Mouse (Mus musculus): Measurements from ENCODE around the gene Bola1. TPM values are rescaled to one million over a fixed set of nuclear protein-coding genes. Genes with fewer than 3 reads are reported as not detected.

Bola1 gene
- polyA plus RNA-seq, 1 experiment from 2014 or later = 75.7 TPM

Small RNA genes lying within 50 kb of the gene (microRNA-seq; reads per million reads assigned to microRNA genes)
- gene Gm44492 (ENCODE audit: insufficient number of aligned reads) (not detected), gene Gm47311 (ENCODE audit: insufficient number of aligned reads) (not detected), gene Gm47313 (ENCODE audit: insufficient number of aligned reads) (not detected)

Other genes starting within 250 kb of the Bola1 start
- 82.5 and 85.6 TPM in 2 replicates for gene Plekho1, start 223.7 kb downstream of the Bola1 start, polyA plus RNA-seq (2014; fragmentation: Nextera tagmentation; extraction: Ambion mirVana)
- gene Vps45, start 161.2 kb downstream of the Bola1 start, polyA plus RNA-seq (2014; fragmentation: Nextera tagmentation; extraction: Ambion mirVana) = 20.3 and 24.8 TPM in 2 replicates
- 11.0 and 11.3 TPM in 2 replicates for gene Otud7b, start 115.2 kb downstream of the Bola1 start, polyA plus RNA-seq (2014; fragmentation: Nextera tagmentation; extraction: Ambion mirVana)
- gene Mtmr11, start 57.7 kb downstream of the Bola1 start, polyA plus RNA-seq (2014; fragmentation: Nextera tagmentation; extraction: Ambion mirVana) = 13.6 and 16.6 TPM in 2 replicates
- gene Sf3b4, start 47.4 kb downstream of the Bola1 start, polyA plus RNA-seq (2014; fragmentation: Nextera tagmentation; extraction: Ambion mirVana) = 230 and 253 TPM in 2 replicates
- gene Sv2a, start 38.6 kb downstream of the Bola1 start, polyA plus RNA-seq (2014; fragmentation: Nextera tagmentation; extraction: Ambion mirVana) = 8.2 and 9.0 TPM in 2 replicates
- gene Hist2h2ab, start 156 bp upstream of the Bola1 start, polyA plus RNA-seq (2014; fragmentation: Nextera tagmentation; extraction: Ambion mirVana) = 0.71 TPM in 1 of 2 replicates, not detected in the other
- gene Hist2h2ac, start 1.2 kb upstream of the Bola1 start, polyA plus RNA-seq (2014; fragmentation: Nextera tagmentation; extraction: Ambion mirVana) = 16.5 and 18.7 TPM in 2 replicates
- 14.3 and 15.8 TPM in 2 replicates for gene Hist2h2be, start 1.4 kb upstream of the Bola1 start, polyA plus RNA-seq (2014; fragmentation: Nextera tagmentation; extraction: Ambion mirVana)
- 12.8 and 14.8 TPM in 2 replicates for gene Hist2h3c2, start 19.4 kb upstream of the Bola1 start, polyA plus RNA-seq (2014; fragmentation: Nextera tagmentation; extraction: Ambion mirVana)
- 29.2 and 49.8 TPM in 2 replicates for gene Hist2h2aa2, start 20.6 kb upstream of the Bola1 start, polyA plus RNA-seq (2014; fragmentation: Nextera tagmentation; extraction: Ambion mirVana)
- gene Hist2h2aa1, start 25.8 kb upstream of the Bola1 start, polyA plus RNA-seq (2014; fragmentation: Nextera tagmentation; extraction: Ambion mirVana) = 18.7 and 28.2 TPM in 2 replicates
- gene Hist2h3c1, start 27.0 kb upstream of the Bola1 start, polyA plus RNA-seq (2014; fragmentation: Nextera tagmentation; extraction: Ambion mirVana) = 2.3 TPM in 1 of 2 replicates, not detected in the other
- gene Hist2h4, start 43.6 kb upstream of the Bola1 start, polyA plus RNA-seq (2014; fragmentation: Nextera tagmentation; extraction: Ambion mirVana) = 6.8 and 7.5 TPM in 2 replicates
- gene Hist2h3b, start 48.9 kb upstream of the Bola1 start, polyA plus RNA-seq (2014; fragmentation: Nextera tagmentation; extraction: Ambion mirVana) = 99.6 and 105 TPM in 2 replicates
- gene Hist2h2bb, start 50.0 kb upstream of the Bola1 start, polyA plus RNA-seq (2014; fragmentation: Nextera tagmentation; extraction: Ambion mirVana) = 24.1 and 28.7 TPM in 2 replicates
- 0.95 and 2.6 TPM in 2 replicates for gene Fcgr1, start 74.3 kb upstream of the Bola1 start, polyA plus RNA-seq (2014; fragmentation: Nextera tagmentation; extraction: Ambion mirVana)
- gene BC107364, start 232.6 kb upstream of the Bola1 start, polyA plus RNA-seq (2014; fragmentation: Nextera tagmentation; extraction: Ambion mirVana) = not detected in 2 replicates

Measured in forebrain, embryonic 11.5 days (tissue).